Mouse (Mus musculus) neural tube, embryonic 15.5 days (tissue): ENCODE results near the gene D130043K22Rik. TPM values are rescaled to one million over a fixed set of nuclear protein-coding genes. Genes with fewer than 3 reads are reported as not detected.
A peak's percentile ranks its signal among the peaks of the same experiment; 100 is the strongest.

ENCODE experiments used
- ATAC-seq: fragments of 200-750 bp; cut with Nextera tagmentation; 2 replicates; pipeline ENCODE4 v1.8.0; 2017; ENCODE audit warnings: mild to moderate bottlenecking, moderate TSS enrichment, moderate library complexity; ENCODE audit not compliant: low FRiP score
- H3K27ac ChIP-seq: fragments of 300-500 bp; sonication (generic); replicated peaks from 2 replicates; pipeline ENCODE4 v1.5.1; 2015; ENCODE audit warnings: mild to moderate bottlenecking, inconsistent platforms
- H3K27me3 ChIP-seq: fragments of 300-500 bp; sonication (generic); replicated peaks from 2 replicates; pipeline ENCODE4 v1.6.1; 2015; ENCODE audit warnings: inconsistent platforms
- H3K36me3 ChIP-seq: fragments of 300-500 bp; sonication (generic); 2 replicates; pipeline ENCODE4 v1.6.1; 2015; ENCODE audit warnings: inconsistent platforms
- H3K4me1 ChIP-seq: fragments of 300-500 bp; sonication (generic); 2 replicates; pipeline ENCODE4 v1.6.1; 2015; ENCODE audit warnings: inconsistent platforms
- H3K4me2 ChIP-seq: fragments of 300-500 bp; sonication (generic); 2 replicates; pipeline ENCODE4 v1.6.1; 2015; ENCODE audit warnings: inconsistent platforms, mild to moderate bottlenecking, moderate library complexity
- H3K4me3 ChIP-seq: fragments of 300-500 bp; sonication (generic); replicated peaks from 2 replicates; pipeline ENCODE4 v1.5.1; 2015; ENCODE audit warnings: mild to moderate bottlenecking, inconsistent platforms
- H3K9ac ChIP-seq: fragments of 300-500 bp; sonication (generic); replicated peaks from 2 replicates; pipeline ENCODE4 v1.6.1; 2015; ENCODE audit warnings: mild to moderate bottlenecking, inconsistent platforms
- H3K9me3 ChIP-seq: fragments of 300-500 bp; sonication (generic); replicated peaks from 2 replicates; pipeline ENCODE4 v1.6.1; 2016; ENCODE audit warnings: inconsistent platforms
- WGBS: fragments of 180-500 bp; shearing (Covaris S2); methylation state at CpG from one replicate; pipeline ENCODE4 v1.1.7; 2015; ENCODE audit warnings: mixed read lengths; 5-methylcytosine and 5-hydroxymethylcytosine counted together
- polyA plus RNA-seq: library from polyadenylated mRNA; unstranded; fragments of >200 nt; fragmentation: Nextera tagmentation; extraction: Ambion mirVana; gene quantifications from 2 replicates; pipeline ENCODE4 v1.2.1, GENCODE M21; 2015

Gene D130043K22Rik
- polyA plus RNA-seq: 6.4 and 7.7 TPM in 2 replicates

- 10% methylated on average over 40 of the region's 40 CpGs for WGBS
- H3K9ac ChIP-seq: peak within 1 kb of the TSS; percentile 61
- H3K9me3 ChIP-seq: no peaks in the 10 kb centered on the region
- peaks cover 22% of the 10 kb centered on the region for H3K4me1 ChIP-seq
- H3K27me3 ChIP-seq: no peaks in the 10 kb centered on the region
- H3K4me3 ChIP-seq: peak within 1 kb of the TSS; percentile 60
- peak; percentile 94 for ATAC-seq
- H3K27ac ChIP-seq: peak within 1 kb of the TSS; percentile 52
- H3K36me3 ChIP-seq: peaks cover 8% of the 10 kb centered on the region; the same call in 1 of the 2 replicates
- H3K4me2 ChIP-seq: peak within 1 kb of the TSS; percentile 76
These were observed at the start of gene D130043K22Rik for GRCm38 (mm10) chr13:24844983-24845955. Gene D130043K22Rik (plus strand): TSS chr13:24845135.

- 96% methylated on average over 4 of the region's 4 CpGs for WGBS
- Histone ChIP-seq H3K27ac (no peak overlapping the region), H3K36me3 (no peaks in the 10 kb centered on the region), H3K4me1 (peaks cover 21% of the 10 kb centered on the region), H3K4me3 (no peak overlapping the region), H3K27me3 (no peaks in the 10 kb centered on the region), H3K9me3 (no peaks in the 10 kb centered on the region), H3K9ac (no peak overlapping the region), H3K4me2 (no peak overlapping the region)
- no peak for ATAC-seq
These were observed 46.2 kb upstream of the D130043K22Rik start for GRCm38 (mm10) chr13:24798686-24799085.

- H3K9me3 ChIP-seq: no peaks in the 10 kb centered on the region
- peaks cover 26% of the 10 kb centered on the region for H3K4me1 ChIP-seq
- H3K4me3 ChIP-seq: peak overlapping the region; percentile 96
- no peak for ATAC-seq
- H3K4me2 ChIP-seq: peak overlapping the region; percentile 86
- WGBS: 74% methylated on average over 5 of the region's 5 CpGs
- no peaks in the 10 kb centered on the region for H3K27me3 ChIP-seq
- H3K36me3 ChIP-seq: no peaks in the 10 kb centered on the region
- no peak overlapping the region for H3K27ac ChIP-seq
- no peak overlapping the region for H3K9ac ChIP-seq
These were observed 45.6 kb upstream of the D130043K22Rik start for GRCm38 (mm10) chr13:24799378-24799777.

- Histone ChIP-seq H3K27me3 (no peaks in the 10 kb centered on the region), H3K9me3 (no peaks in the 10 kb centered on the region), H3K9ac (peak overlapping the region; percentile 51), H3K27ac (peak overlapping the region; percentile 98), H3K4me1 (peaks cover 30% of the 10 kb centered on the region), H3K4me2 (peak overlapping the region; percentile 86), H3K36me3 (no peaks in the 10 kb centered on the region), H3K4me3 (peak overlapping the region; percentile 96)
- under 1% methylated on average over 31 of the region's 31 CpGs for WGBS
- peak; percentile 48 for ATAC-seq
These were observed 44.8 kb upstream of the D130043K22Rik start for GRCm38 (mm10) chr13:24799925-24800673.

- H3K36me3 ChIP-seq: peaks cover 4% of the 10 kb centered on the region
- H3K9ac ChIP-seq: peak overlapping the region; percentile 92
- H3K27ac ChIP-seq: peak overlapping the region; percentile 98
- H3K4me1 ChIP-seq: peaks cover 30% of the 10 kb centered on the region
- no peaks in the 10 kb centered on the region for H3K27me3 ChIP-seq
- peak overlapping the region; percentile 96 for H3K4me3 ChIP-seq
- WGBS: under 1% methylated on average over 42 of the region's 42 CpGs
- H3K4me2 ChIP-seq: peak overlapping the region; percentile 86
- ATAC-seq: peak; percentile 97
- no peaks in the 10 kb centered on the region for H3K9me3 ChIP-seq
These were observed 44.1 kb upstream of the D130043K22Rik start for GRCm38 (mm10) chr13:24800674-24801307.

GRCm38 (mm10) chr13:24801308-24801921 lies 43.5 kb upstream of the D130043K22Rik start, which contains the start of gene BC005537:
Gene BC005537 (plus strand): TSS chr13:24801657.
- Histone ChIP-seq H3K27me3 (no peaks in the 10 kb centered on the region), H3K36me3 (peaks cover 4% of the 10 kb centered on the region), H3K9me3 (no peaks in the 10 kb centered on the region), H3K4me2 (peak within 1 kb of the TSS; percentile 86), H3K4me1 (peaks cover 32% of the 10 kb centered on the region), H3K4me3 (peak within 1 kb of the TSS; percentile 96), H3K9ac (peak within 1 kb of the TSS; percentile 92), H3K27ac (peak within 1 kb of the TSS; percentile 98)
- WGBS: under 1% methylated on average over 56 of the region's 74 CpGs
- peak; percentile 58 for ATAC-seq

GRCm38 (mm10) chr13:24802131-24802691 lies 42.7 kb upstream of the D130043K22Rik start:
- H3K9ac ChIP-seq: peak overlapping the region; percentile 92
- peak overlapping the region; percentile 86 for H3K4me2 ChIP-seq
- no peaks in the 10 kb centered on the region for H3K27me3 ChIP-seq
- no peak for ATAC-seq
- peak overlapping the region; percentile 96 for H3K4me3 ChIP-seq
- WGBS: 0% methylated on average over 26 of the region's 26 CpGs
- peaks cover 7% of the 10 kb centered on the region for H3K36me3 ChIP-seq
- H3K4me1 ChIP-seq: peaks cover 32% of the 10 kb centered on the region
- H3K9me3 ChIP-seq: no peaks in the 10 kb centered on the region
- peak overlapping the region; percentile 98 for H3K27ac ChIP-seq

- no peak for ATAC-seq
- Histone ChIP-seq H3K9me3 (no peaks in the 10 kb centered on the region), H3K4me3 (peak overlapping the region; percentile 96), H3K4me2 (peak overlapping the region; percentile 86), H3K4me1 (peaks cover 32% of the 10 kb centered on the region), H3K27me3 (no peaks in the 10 kb centered on the region), H3K27ac (no peak overlapping the region), H3K36me3 (peaks cover 14% of the 10 kb centered on the region), H3K9ac (peak overlapping the region; percentile 92; the same call in 1 of the 2 replicates)
- WGBS: 23% methylated on average over 2 of the region's 2 CpGs
These were observed 41.7 kb upstream of the D130043K22Rik start for GRCm38 (mm10) chr13:24803196-24803595.

- no peak overlapping the region for H3K27ac ChIP-seq
- H3K9me3 ChIP-seq: no peaks in the 10 kb centered on the region
- no peak overlapping the region for H3K9ac ChIP-seq
- H3K4me1 ChIP-seq: peaks cover 25% of the 10 kb centered on the region
- ATAC-seq: no peak
- H3K36me3 ChIP-seq: peaks cover 38% of the 10 kb centered on the region
- no peak overlapping the region for H3K4me2 ChIP-seq
- no peaks in the 10 kb centered on the region for H3K27me3 ChIP-seq
- no peak overlapping the region for H3K4me3 ChIP-seq
These were observed 38.9 kb upstream of the D130043K22Rik start for GRCm38 (mm10) chr13:24806079-24806478.

GRCm38 (mm10) chr13:24812521-24812920 lies 32.4 kb upstream of the D130043K22Rik start:
- no peaks in the 10 kb centered on the region for H3K9me3 ChIP-seq
- peaks cover 63% of the 10 kb centered on the region for H3K36me3 ChIP-seq
- H3K4me2 ChIP-seq: no peak overlapping the region
- no peak overlapping the region for H3K9ac ChIP-seq
- 92% methylated on average over 2 of the region's 2 CpGs for WGBS
- H3K4me1 ChIP-seq: no peaks in the 10 kb centered on the region
- H3K4me3 ChIP-seq: no peak overlapping the region
- no peak overlapping the region for H3K27ac ChIP-seq
- no peak for ATAC-seq
- no peaks in the 10 kb centered on the region for H3K27me3 ChIP-seq
